Mouse (Mus musculus) ovary, postnatal 10 days (tissue): ENCODE measurements at regions not wholly inside any gene's neighbourhood (a gene's known extent, or its start where the extent isn't known, plus 50 kb on each side); places are given as distances from the start of the nearest gene placed in this dataset.

ENCODE experiments used
- DNase-seq: peaks from one replicate; pipeline ENCODE4 v3.0.0; 2022; ENCODE audit warnings: low spot score

- no peak for DNase-seq
Observed at GRCm38 (mm10) chr6:100143586-100144301, 143.5 kb downstream of the Rybp start.

GRCm38 (mm10) chr6:100141225-100141624 lies 146.1 kb downstream of the Rybp start:
- no peak for DNase-seq

- DNase-seq: no peak
Observed at GRCm38 (mm10) chr6:100140581-100141114, 146.6 kb downstream of the Rybp start.

- no peak for DNase-seq
Observed at GRCm38 (mm10) chr6:100139809-100140208, 147.5 kb downstream of the Rybp start.

GRCm38 (mm10) chr6:100138659-100139058 lies 148.6 kb downstream of the Rybp start:
- DNase-seq: no peak

GRCm38 (mm10) chr6:100135177-100135576 lies 152.1 kb downstream of the Rybp start:
- DNase-seq: no peak

GRCm38 (mm10) chr6:100133970-100134369 lies 153.3 kb downstream of the Rybp start:
- DNase-seq: no peak

GRCm38 (mm10) chr6:100132916-100133600 lies 154.2 kb downstream of the Rybp start:
- no peak for DNase-seq

GRCm38 (mm10) chr6:100127221-100128143 lies 159.8 kb downstream of the Rybp start:
- peak; percentile 68 for DNase-seq

GRCm38 (mm10) chr6:100126736-100127135 lies 160.5 kb downstream of the Rybp start:
- no peak for DNase-seq

- DNase-seq: no peak
Observed at GRCm38 (mm10) chr6:100126326-100126725, 161.0 kb downstream of the Rybp start.

- DNase-seq: no peak
Observed at GRCm38 (mm10) chr6:100121240-100121639, 166.0 kb downstream of the Rybp start.

GRCm38 (mm10) chr6:100120017-100120944 lies 167.0 kb downstream of the Rybp start:
- no peak for DNase-seq

- no peak for DNase-seq
Observed at GRCm38 (mm10) chr6:100117084-100117483, 170.2 kb downstream of the Rybp start.

GRCm38 (mm10) chr6:100113393-100114137 lies 173.7 kb downstream of the Rybp start:
- no peak for DNase-seq

GRCm38 (mm10) chr6:100110981-100111660 lies 176.2 kb downstream of the Rybp start:
- DNase-seq: no peak

GRCm38 (mm10) chr6:100109979-100110378 lies 177.3 kb downstream of the Rybp start:
- DNase-seq: no peak

- DNase-seq: no peak
Observed at GRCm38 (mm10) chr6:100109351-100109750, 177.9 kb downstream of the Rybp start.

- DNase-seq: no peak
Observed at GRCm38 (mm10) chr6:100107508-100107907, 179.8 kb downstream of the Rybp start.

GRCm38 (mm10) chr6:100107066-100107465 lies 180.2 kb downstream of the Rybp start:
- no peak for DNase-seq
